Mouse (Mus musculus) forebrain, embryonic 13.5 days (tissue): ENCODE data around the gene Arid1a. TPM values are rescaled to one million over a fixed set of nuclear protein-coding genes. Genes with fewer than 3 reads are reported as not detected.

ENCODE experiments used
- ATAC-seq: fragments of 200-750 bp; cut with Nextera tagmentation; 2 replicates; pipeline ENCODE4 v1.8.0; 2017
- H3K27ac ChIP-seq: fragments of 300-500 bp; sonication (generic); 2 replicates; pipeline ENCODE4 v1.5.1; 2015; ENCODE audit warnings: inconsistent platforms, mild to moderate bottlenecking, moderate library complexity
- H3K27me3 ChIP-seq: fragments of 300-500 bp; sonication (generic); 2 replicates; pipeline ENCODE4 v1.6.1; 2015; ENCODE audit warnings: mild to moderate bottlenecking, inconsistent platforms
- H3K36me3 ChIP-seq: fragments of 300-500 bp; sonication (generic); 2 replicates; pipeline ENCODE4 v1.6.1; 2015; ENCODE audit warnings: mild to moderate bottlenecking, inconsistent platforms; ENCODE audit not compliant: poor library complexity, severe bottlenecking
- H3K4me1 ChIP-seq: fragments of 300-500 bp; sonication (generic); 2 replicates; pipeline ENCODE4 v1.6.1; 2015; ENCODE audit warnings: inconsistent platforms
- H3K4me2 ChIP-seq: fragments of 300-500 bp; sonication (generic); 2 replicates; pipeline ENCODE4 v1.6.1; 2015; ENCODE audit warnings: inconsistent platforms, mild to moderate bottlenecking, moderate library complexity
- H3K4me3 ChIP-seq: fragments of 300-500 bp; sonication (generic); 2 replicates; pipeline ENCODE4 v1.5.1; 2015; ENCODE audit warnings: mild to moderate bottlenecking, inconsistent platforms
- H3K9ac ChIP-seq: fragments of 300-500 bp; sonication (generic); 2 replicates; pipeline ENCODE4 v1.6.1; 2015; ENCODE audit warnings: mild to moderate bottlenecking, inconsistent platforms
- H3K9me3 ChIP-seq: fragments of 300-500 bp; sonication (generic); replicated peaks from 2 replicates; pipeline ENCODE4 v1.6.1; 2016; ENCODE audit warnings: inconsistent platforms
- WGBS: fragments of 180-500 bp; shearing (Covaris S2); methylation state at CpG from one replicate; pipeline ENCODE4 v1.1.7; 2015; 5-methylcytosine and 5-hydroxymethylcytosine counted together
- polyA plus RNA-seq: library from polyadenylated mRNA; unstranded; fragments of >200 nt; fragmentation: Nextera tagmentation; extraction: Ambion mirVana; gene quantifications from 2 replicates; pipeline ENCODE4 v1.2.1, GENCODE M21; 2015

Arid1a gene
- polyA plus RNA-seq, result 44.7 and 48.9 TPM in 2 replicates

DNA sequence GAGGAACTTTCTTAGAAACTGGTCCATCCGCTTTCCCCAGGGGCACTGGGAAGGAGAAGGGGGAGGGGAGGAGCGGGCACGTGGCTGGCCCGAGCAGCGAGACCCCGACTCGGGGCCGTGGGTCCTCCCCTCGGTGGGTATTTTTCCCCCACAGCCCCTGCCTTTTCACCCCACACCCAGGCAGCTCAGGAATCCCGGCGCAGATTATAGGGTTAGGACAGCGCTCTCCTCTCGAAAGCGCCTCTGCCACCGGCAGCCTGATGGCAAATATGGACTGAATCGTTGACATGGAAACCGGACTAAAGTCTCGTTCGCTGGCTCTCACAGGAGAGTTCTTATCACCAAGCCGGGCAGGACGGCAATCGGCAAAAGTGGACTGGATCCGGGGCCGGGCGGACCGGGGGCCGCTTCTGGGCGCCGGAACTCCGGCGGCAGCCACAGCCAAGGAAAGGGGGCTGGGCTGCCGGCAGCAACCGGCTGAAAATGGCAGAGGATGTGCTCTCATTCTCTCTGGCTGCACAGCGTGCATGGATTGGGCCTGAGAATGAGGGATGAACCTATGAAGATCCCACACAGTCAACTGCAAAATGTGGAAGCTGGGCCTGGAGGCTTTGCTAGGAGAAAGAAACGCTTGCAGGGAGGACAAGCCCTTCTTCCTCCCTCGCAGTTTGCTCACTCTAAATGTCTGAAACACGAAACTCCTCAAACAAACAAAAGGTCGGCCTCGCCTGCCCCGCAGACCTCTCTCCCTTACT, at the start of gene Arid1a:
Arid1a (minus strand) TSS at position 256 of the 755 bp plus-strand sequence.
- 0% methylated on average over 40 of the region's 40 CpGs for whole genome bisulfite sequencing
- H3K9me3 ChIP-seq, result no peaks in the 10 kb centered on the region

DNA sequence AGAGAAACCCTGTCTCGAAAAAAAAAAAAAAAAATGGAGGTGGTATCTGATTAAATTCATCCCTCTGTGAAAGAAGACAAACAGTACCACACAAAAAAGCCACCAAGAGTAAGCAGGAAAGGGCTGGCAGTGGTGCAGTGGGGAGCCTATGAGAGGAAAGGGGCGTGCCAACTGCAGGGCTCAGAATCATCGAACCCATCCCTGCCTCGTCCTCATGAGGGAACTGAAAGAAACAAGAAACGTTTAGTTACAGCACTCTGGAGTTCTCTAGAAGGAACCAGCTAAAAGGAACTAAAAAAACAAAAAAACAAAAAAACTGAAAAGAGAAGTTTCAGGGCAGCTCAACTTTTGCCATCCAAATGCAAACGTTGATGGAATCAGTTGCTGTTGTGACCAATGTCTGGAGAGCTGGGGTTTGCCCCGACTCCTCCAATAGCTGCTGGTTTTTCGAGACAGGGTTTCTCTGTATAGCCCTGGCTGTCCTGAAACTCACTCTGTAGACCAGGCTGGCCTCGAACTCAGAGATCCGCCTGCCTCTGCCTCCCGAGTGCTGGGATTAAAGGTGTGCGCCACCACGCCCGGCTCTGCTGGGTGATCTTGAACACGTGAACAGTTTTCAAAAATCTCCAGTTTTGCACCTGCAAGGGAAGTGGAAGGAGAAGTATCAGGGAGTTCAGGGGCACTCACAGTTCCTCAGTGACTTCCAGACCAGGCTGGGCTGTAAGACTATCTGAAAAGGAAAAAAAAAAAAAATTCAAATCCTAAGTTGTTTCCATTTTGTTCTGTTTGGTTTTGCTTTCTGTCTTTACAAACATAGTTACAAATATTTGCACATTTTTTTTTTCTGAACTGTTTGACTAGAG, 48.1 kb upstream of the Arid1a start:
- Histone ChIP-seq H3K36me3 (no peaks in the 10 kb centered on the region), H3K27me3 (no peaks in the 10 kb centered on the region), H3K9ac (no peak overlapping the region), H3K4me2 (no peak overlapping the region), H3K27ac (no peak overlapping the region), H3K4me3 (no peak overlapping the region), H3K9me3 (no peaks in the 10 kb centered on the region), H3K4me1 (no peaks in the 10 kb centered on the region)
- WGBS, result 78% methylated on average over 15 of the region's 15 CpGs
- ATAC-seq, result no peak

More for the DNA sequence above, at the start of gene Arid1a:
- peak within 1 kb of the TSS; percentile 100 for H3K9ac ChIP-seq
- peak within 1 kb of the TSS; percentile 100 for H3K4me3 ChIP-seq
- H3K27me3 ChIP-seq, result no peaks in the 10 kb centered on the region
- ATAC-seq, result peak; percentile 62
- H3K4me1 ChIP-seq, result peaks cover 30% of the 10 kb centered on the region
- no peaks in the 10 kb centered on the region for H3K36me3 ChIP-seq
- H3K4me2 ChIP-seq, result peak within 1 kb of the TSS; percentile 98
- peak within 1 kb of the TSS; percentile 100 for H3K27ac ChIP-seq

DNA sequence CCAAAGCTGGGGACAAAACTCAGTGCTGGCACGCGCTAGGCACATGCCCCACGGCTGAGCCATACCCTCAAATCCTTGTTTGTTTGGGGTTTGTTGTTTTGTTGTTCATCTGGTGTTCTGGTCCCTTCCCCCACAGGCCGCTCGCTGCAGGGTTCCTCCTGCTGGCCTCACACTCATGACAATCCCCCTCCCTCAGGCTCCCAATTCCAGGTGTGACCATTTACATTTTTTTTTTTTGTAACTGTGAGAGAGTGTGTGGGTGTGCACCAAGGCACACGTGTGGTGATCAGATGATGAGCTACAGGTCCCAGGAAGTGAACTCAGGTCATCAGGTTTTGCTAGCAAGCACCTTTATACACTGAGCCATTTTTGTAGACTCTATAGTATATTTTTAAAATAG, 44.0 kb upstream of the Arid1a start:
- Histone ChIP-seq H3K27me3 (no peaks in the 10 kb centered on the region), H3K27ac (no peak overlapping the region), H3K36me3 (no peaks in the 10 kb centered on the region), H3K4me3 (no peak overlapping the region), H3K4me1 (no peaks in the 10 kb centered on the region), H3K9ac (no peak overlapping the region), H3K4me2 (no peak overlapping the region), H3K9me3 (no peaks in the 10 kb centered on the region)
- 44% methylated on average over 6 of the region's 6 CpGs for WGBS
- ATAC-seq, result no peak

DNA sequence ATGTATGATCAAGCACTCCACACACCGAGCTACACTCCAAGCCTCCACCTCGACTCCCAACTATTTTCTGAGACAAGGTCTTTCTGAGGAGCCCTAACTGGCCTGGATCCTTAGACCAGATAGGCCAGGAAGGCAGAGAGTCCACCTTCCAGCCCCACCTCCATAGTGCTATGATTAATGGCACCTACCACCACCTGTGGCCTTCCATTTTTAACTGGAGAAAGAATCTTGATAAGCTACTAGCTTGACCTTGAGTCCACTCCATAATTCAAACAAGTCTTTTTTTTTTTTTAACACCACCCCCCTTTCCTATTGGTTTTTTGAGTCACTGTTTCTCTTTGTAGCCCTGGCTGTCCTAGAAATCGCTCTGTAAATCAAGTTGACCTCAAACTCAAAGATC, 36.7 kb upstream of the Arid1a start:
- H3K27me3 ChIP-seq, result no peaks in the 10 kb centered on the region
- H3K4me3 ChIP-seq, result no peak overlapping the region
- 89% methylated on average over 3 of the region's 3 CpGs for WGBS

DNA sequence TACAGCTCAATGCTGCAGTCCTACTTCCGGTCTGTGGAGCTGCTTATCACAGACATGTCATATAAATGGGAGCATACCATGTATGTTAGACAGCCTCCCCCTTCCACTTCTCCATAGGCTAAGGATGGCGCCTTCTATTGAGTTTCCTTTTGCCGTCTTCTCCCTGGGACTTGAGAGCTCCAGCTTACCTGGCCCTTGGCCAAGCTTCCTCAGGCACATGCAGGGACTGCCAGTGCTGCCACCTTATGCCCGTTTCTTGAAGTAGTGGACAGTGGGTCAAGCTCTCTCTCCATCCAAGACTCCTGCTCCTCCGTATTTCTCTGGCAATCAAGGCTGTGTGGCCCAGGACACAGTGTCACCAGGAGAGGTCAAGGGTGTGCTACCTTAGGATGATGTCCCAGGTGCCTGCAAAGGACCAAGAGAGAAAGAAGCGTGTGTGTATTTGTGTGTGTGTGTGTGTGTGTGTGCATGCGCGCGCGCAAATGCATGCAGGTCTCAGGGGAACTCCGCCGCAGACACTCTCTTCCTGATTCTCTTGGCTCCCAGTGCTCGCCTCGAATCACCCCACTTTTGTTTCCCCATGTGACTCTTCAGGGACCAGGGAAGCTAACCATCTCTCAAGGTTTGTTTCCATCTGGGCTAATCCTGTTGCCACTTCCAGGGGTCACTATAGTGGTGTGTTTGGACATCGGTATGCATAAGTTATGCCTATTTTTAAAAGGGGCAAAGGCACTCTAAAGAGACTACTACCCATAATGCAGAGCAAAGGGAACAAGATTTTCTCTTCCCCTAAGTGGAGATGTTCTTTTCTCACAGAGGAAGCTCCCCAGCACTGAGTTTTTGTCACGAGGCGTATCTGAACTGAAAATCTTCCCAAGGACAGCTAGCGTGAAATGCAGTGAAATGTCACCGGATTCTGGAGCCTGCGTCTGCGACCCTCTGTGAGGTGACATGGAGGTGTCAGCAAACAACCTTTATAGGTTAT, 18.3 kb upstream of the Arid1a start:
- Histone ChIP-seq H3K4me1 (no peaks in the 10 kb centered on the region), H3K9me3 (no peaks in the 10 kb centered on the region), H3K27ac (no peak overlapping the region), H3K4me2 (no peak overlapping the region), H3K4me3 (no peak overlapping the region), H3K9ac (no peak overlapping the region), H3K36me3 (no peaks in the 10 kb centered on the region), H3K27me3 (no peaks in the 10 kb centered on the region)
- ATAC-seq, result no peak
- WGBS, result 79% methylated on average over 21 of the region's 21 CpGs

More for the DNA sequence above, 36.7 kb upstream of the Arid1a start:
- H3K36me3 ChIP-seq, result no peaks in the 10 kb centered on the region
- no peak for ATAC-seq
- H3K9me3 ChIP-seq, result no peaks in the 10 kb centered on the region
- H3K27ac ChIP-seq, result no peak overlapping the region
- H3K4me1 ChIP-seq, result no peaks in the 10 kb centered on the region
- no peak overlapping the region for H3K9ac ChIP-seq
- H3K4me2 ChIP-seq, result no peak overlapping the region

DNA sequence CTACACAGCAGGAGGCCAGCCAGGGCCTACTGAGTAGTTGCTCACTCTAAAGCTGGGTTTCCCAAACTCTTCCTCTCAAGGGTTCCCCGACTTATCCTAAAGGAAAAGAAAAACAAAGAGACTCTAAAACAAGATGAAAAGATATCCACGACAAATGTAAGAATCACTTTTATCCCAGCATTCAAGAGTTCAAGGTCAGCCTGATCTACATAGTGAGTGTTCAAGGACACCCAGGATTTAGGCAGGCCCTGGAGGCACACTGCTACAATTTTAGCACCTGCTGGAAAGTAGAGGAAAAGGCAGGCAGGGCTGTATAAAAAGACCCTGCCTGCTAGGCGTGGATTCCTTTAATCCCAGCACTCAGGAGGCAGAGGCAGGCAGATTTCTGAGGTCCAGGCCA, 12.6 kb upstream of the Arid1a start:
- H3K4me3 ChIP-seq, result no peak overlapping the region
- H3K27ac ChIP-seq, result no peak overlapping the region
- H3K4me2 ChIP-seq, result no peak overlapping the region
- H3K27me3 ChIP-seq, result no peaks in the 10 kb centered on the region
- no peaks in the 10 kb centered on the region for H3K4me1 ChIP-seq
- no peaks in the 10 kb centered on the region for H3K36me3 ChIP-seq
- H3K9ac ChIP-seq, result no peak overlapping the region
- H3K9me3 ChIP-seq, result no peaks in the 10 kb centered on the region
- ATAC-seq, result no peak
- 85% methylated on average over 3 of the region's 3 CpGs for WGBS

DNA sequence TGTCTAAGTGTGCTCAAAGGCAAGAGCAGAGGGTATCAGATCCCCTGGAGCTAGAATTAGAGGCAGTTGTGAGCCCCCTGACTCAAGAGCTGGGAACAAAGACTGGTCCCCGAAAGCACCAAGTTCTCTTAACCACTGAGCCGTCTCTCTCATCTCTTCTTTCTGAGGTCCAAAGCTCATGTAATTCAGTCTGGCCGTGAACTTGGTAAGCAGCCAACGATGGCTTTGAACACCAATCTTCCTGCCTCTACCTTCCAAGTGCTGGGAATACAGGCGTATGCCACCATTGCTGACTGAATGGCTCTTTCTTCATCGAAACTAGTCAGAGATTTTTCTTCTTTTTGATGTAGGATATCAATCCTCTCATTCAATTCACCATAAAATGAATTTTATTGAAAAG, 6.5 kb upstream of the Arid1a start:
- no peak for ATAC-seq

DNA sequence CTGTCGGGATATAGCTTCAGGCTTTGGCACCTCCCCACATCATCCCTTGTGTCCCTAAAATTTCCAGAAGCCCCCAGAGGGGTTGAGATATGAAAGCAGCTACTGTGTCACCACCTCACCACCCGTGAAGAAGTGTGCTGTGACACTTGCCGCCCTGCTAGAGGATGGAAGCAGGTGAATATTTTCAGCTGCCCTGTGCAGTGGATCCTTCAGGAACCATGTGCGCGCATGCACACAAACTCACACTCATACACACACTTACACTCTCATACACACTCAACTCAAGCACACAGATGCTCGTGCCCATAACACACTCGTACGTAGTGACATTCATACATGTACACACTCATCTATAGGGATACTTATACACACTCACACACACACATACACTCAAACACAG, 3.1 kb upstream of the Arid1a start:
- WGBS, result 87% methylated on average over 8 of the region's 8 CpGs
- Histone ChIP-seq H3K9me3 (no peaks in the 10 kb centered on the region), H3K9ac (no peak overlapping the region), H3K36me3 (no peaks in the 10 kb centered on the region), H3K4me2 (no peak overlapping the region), H3K27me3 (no peaks in the 10 kb centered on the region), H3K4me3 (no peak overlapping the region), H3K4me1 (peaks cover 27% of the 10 kb centered on the region), H3K27ac (no peak overlapping the region)
- ATAC-seq, result no peak

More for the DNA sequence above, 6.5 kb upstream of the Arid1a start:
- H3K9ac ChIP-seq, result no peak overlapping the region
- no peak overlapping the region for H3K4me2 ChIP-seq
- 66% methylated on average over 6 of the region's 6 CpGs for WGBS
- H3K4me3 ChIP-seq, result no peak overlapping the region
- H3K9me3 ChIP-seq, result no peaks in the 10 kb centered on the region
- H3K4me1 ChIP-seq, result no peaks in the 10 kb centered on the region
- no peak overlapping the region for H3K27ac ChIP-seq
- H3K36me3 ChIP-seq, result no peaks in the 10 kb centered on the region
- no peaks in the 10 kb centered on the region for H3K27me3 ChIP-seq

DNA sequence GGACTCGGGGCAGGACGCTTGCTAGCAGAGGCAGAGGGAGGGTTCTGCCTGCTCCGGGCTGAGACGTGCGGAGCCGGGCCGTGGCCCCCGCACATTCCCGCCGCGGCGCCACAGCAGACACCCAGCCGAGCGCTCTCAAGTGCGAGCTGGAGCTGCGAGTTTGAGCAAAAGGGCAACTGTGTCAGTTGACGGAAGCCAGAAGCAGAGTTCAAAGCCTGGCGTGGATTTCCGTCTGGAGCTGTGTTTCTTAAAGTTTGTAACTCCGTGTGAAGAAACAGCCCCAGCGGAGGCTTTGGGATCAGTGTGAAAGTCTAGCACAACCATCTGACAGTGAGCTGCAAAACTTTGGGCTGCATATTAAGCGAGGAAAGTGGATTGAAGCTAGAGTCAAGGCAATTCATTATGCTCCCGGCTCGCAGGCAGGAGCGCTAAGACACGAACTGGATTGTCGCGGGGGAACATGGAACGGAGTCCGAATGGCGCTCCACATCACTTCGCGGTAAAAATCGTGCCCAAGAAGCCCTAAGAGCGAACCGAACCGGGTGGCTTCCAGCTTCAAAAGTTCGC, 783 bp upstream of the Arid1a start:
- H3K4me2 ChIP-seq, result peak overlapping the region; percentile 98
- no peaks in the 10 kb centered on the region for H3K36me3 ChIP-seq
- WGBS, result under 1% methylated on average over 38 of the region's 38 CpGs
- H3K9ac ChIP-seq, result peak overlapping the region; percentile 100
- peak; percentile 9 for ATAC-seq
- H3K27me3 ChIP-seq, result no peaks in the 10 kb centered on the region
- peak overlapping the region; percentile 100 for H3K27ac ChIP-seq
- peaks cover 30% of the 10 kb centered on the region for H3K4me1 ChIP-seq
- H3K4me3 ChIP-seq, result peak overlapping the region; percentile 100
- H3K9me3 ChIP-seq, result no peaks in the 10 kb centered on the region

DNA sequence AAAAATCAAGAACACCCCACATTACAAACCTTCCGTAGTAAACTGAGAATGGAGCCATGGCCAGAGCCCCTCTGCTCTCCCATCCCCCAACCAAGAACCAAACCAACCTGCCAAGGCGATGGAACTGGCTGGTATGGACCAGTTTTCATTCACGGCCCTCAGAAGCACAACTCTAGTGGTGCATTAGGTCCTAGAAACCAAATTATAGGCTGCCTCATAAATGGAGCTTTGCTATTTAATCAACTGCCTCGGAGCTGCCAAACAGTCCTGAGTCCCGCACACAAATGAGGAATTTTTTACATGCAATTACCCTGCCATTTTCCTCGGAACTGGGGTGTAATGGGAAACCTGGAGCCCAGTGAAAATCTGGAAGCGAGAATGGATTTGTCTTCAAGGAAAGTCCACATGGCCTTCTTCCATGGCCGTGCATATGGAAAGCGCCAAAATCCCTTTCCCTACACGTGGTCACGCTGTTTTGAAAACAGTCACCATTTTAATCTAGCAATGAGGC, 653 bp downstream of the Arid1a start:
- ATAC-seq, result no peak
- peak overlapping the region; percentile 100 for H3K27ac ChIP-seq
- no peaks in the 10 kb centered on the region for H3K36me3 ChIP-seq
- peak overlapping the region; percentile 100 for H3K9ac ChIP-seq
- H3K4me1 ChIP-seq, result peaks cover 33% of the 10 kb centered on the region
- H3K4me2 ChIP-seq, result peak overlapping the region; percentile 98
- H3K27me3 ChIP-seq, result no peaks in the 10 kb centered on the region
- H3K4me3 ChIP-seq, result peak overlapping the region; percentile 100
- WGBS, result under 1% methylated on average over 11 of the region's 11 CpGs
- no peaks in the 10 kb centered on the region for H3K9me3 ChIP-seq
